Mouse (Mus musculus): Measurements from ENCODE around the gene Sppl3. TPM values are rescaled to one million over a fixed set of nuclear protein-coding genes. Genes with fewer than 3 reads are reported as not detected.

Sppl3 gene
- total RNA-seq, 2 experiments from 2014 or later = 85.2 to 87.0 TPM

DNA sequence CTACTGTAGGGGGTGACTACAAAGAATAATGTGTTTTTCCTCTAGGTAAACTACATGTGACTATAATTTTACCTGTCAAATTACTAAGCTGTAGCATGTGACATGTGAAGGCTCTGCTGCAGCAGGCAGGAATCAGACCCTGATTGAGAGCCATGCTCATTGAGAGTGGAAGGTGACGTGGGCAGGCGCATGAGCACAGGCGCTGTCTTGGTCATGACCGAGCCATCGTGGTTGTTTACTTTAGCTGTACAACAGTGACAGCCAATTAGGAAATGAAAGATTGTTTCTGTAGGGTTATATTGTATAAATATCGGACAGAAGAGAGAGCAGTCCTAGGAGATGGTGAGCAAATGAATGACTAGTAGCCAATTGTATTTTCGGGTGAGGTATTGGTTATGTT lies 11.1 kb downstream of the Sppl3 start:
- Histone ChIP-seq H3K4me3 (no peak overlapping the region), H3K27ac (no peak overlapping the region)
- no peak for DNase-seq (ENCODE audit: extremely low spot score in 1 of 2, low spot score in 2 of 2)
- no peak for TF ChIP-seq CTCF (IDR thresholded peaks at IDR 0.05)
- intact Hi-C loops (cut with DNase I) = no loop called here

GRCm38 (mm10) chr5:115026170-115026569 lies 15.2 kb downstream of the Sppl3 start:
- intact Hi-C loops (cut with DNase I) = loop anchor here (5.0 kb wide), 1 partner anchor 41 kb away; no protein-coding TSS in a partner anchor
- TF ChIP-seq CTCF (IDR thresholded peaks at IDR 0.05) = peak; percentile 14
- no peak for DNase-seq (ENCODE audit: extremely low spot score in 1 of 2, low spot score in 2 of 2)
- Histone ChIP-seq H3K27ac (no peak overlapping the region), H3K4me3 (no peak overlapping the region)

DNA sequence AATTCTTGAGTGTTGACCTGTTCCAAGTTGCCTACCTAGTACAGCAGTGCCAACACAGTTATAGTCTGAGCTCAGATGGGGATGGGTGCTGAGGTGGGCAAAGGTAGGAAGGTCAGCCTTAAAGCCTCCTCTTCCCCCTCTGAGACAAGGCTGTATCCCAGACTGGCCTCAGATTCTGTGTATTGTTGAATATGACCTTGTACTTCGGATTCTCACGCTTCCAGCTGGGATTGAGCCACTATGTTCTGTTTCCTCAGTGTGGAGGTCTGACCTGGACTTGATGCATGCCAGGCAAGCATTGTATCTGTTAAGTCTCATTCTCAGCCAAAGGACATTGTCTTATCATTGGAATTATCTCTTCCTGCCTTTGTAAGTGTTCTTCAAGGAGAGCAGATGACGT lies 16.2 kb downstream of the Sppl3 start:
- Histone ChIP-seq H3K27ac (no peak overlapping the region), H3K4me3 (no peak overlapping the region)
- intact Hi-C loops (cut with DNase I) = loop anchor here (5.0 kb wide), 1 partner anchor 40 kb away; no protein-coding TSS in a partner anchor
- no peak for DNase-seq (ENCODE audit: extremely low spot score in 1 of 2, low spot score in 2 of 2)
- no peak for TF ChIP-seq CTCF (IDR thresholded peaks at IDR 0.05)

GRCm38 (mm10) chr5:115028920-115029319 lies 18.0 kb downstream of the Sppl3 start:
- no peak overlapping the region for H3K4me3 ChIP-seq
- TF ChIP-seq CTCF (IDR thresholded peaks at IDR 0.05) = no peak
- intact Hi-C loops (cut with DNase I) = loop anchor here (5.0 kb wide), 1 partner anchor 38 kb away; no protein-coding TSS in a partner anchor
- H3K27ac ChIP-seq = no peak overlapping the region
- no peak for DNase-seq (ENCODE audit: extremely low spot score in 1 of 2, low spot score in 2 of 2)

GRCm38 (mm10) chr5:115029509-115029908 lies 18.6 kb downstream of the Sppl3 start:
- H3K27ac ChIP-seq = no peak overlapping the region
- intact Hi-C loops (cut with DNase I) = loop anchor here (5.0 kb wide), 1 partner anchor 38 kb away; no protein-coding TSS in a partner anchor
- no peak for DNase-seq (ENCODE audit: extremely low spot score in 1 of 2, low spot score in 2 of 2)
- no peak overlapping the region for H3K4me3 ChIP-seq
- TF ChIP-seq CTCF (IDR thresholded peaks at IDR 0.05) = no peak

GRCm38 (mm10) chr5:115031576-115031975 lies 20.6 kb downstream of the Sppl3 start:
- no peak for TF ChIP-seq CTCF (IDR thresholded peaks at IDR 0.05)
- DNase-seq (ENCODE audit: extremely low spot score in 1 of 2, low spot score in 2 of 2) = no peak
- Histone ChIP-seq H3K4me3 (no peak overlapping the region), H3K27ac (no peak overlapping the region)
- intact Hi-C loops (cut with DNase I) = no loop called here

- no peak for DNase-seq (ENCODE audit: extremely low spot score in 1 of 2, low spot score in 2 of 2)
- Histone ChIP-seq H3K27ac (no peak overlapping the region), H3K4me3 (no peak overlapping the region)
- intact Hi-C loops (cut with DNase I) = no loop called here
- TF ChIP-seq CTCF (IDR thresholded peaks at IDR 0.05) = no peak
Observed at GRCm38 (mm10) chr5:115032620-115033019, 21.7 kb downstream of the Sppl3 start.

- TF ChIP-seq CTCF (IDR thresholded peaks at IDR 0.05) = no peak
- DNase-seq (ENCODE audit: extremely low spot score in 1 of 2, low spot score in 2 of 2) = no peak
- H3K4me3 ChIP-seq = no peak overlapping the region
- no peak overlapping the region for H3K27ac ChIP-seq
- intact Hi-C loops (cut with DNase I) = no loop called here
Observed at GRCm38 (mm10) chr5:115035217-115035616, 24.3 kb downstream of the Sppl3 start.

GRCm38 (mm10) chr5:115037099-115037498 lies 26.2 kb downstream of the Sppl3 start:
- no peak for TF ChIP-seq CTCF (IDR thresholded peaks at IDR 0.05)
- no peak for DNase-seq (ENCODE audit: extremely low spot score in 1 of 2, low spot score in 2 of 2)
- intact Hi-C loops (cut with DNase I) = no loop called here
- Histone ChIP-seq H3K4me3 (no peak overlapping the region), H3K27ac (no peak overlapping the region)

- no peak for DNase-seq (ENCODE audit: extremely low spot score in 1 of 2, low spot score in 2 of 2)
- no peak overlapping the region; the same call in 1 of the 2 replicates for H3K27ac ChIP-seq
- intact Hi-C loops (cut with DNase I) = no loop called here
- TF ChIP-seq CTCF (IDR thresholded peaks at IDR 0.05) = no peak
- H3K4me3 ChIP-seq = no peak overlapping the region
Observed at GRCm38 (mm10) chr5:115040756-115041155, 29.8 kb downstream of the Sppl3 start.

- H3K4me3 ChIP-seq = no peak overlapping the region
- intact Hi-C loops (cut with DNase I) = no loop called here
- H3K27ac ChIP-seq = no peak overlapping the region
- TF ChIP-seq CTCF (IDR thresholded peaks at IDR 0.05) = no peak
- no peak for DNase-seq (ENCODE audit: extremely low spot score in 1 of 2, low spot score in 2 of 2)
Observed at GRCm38 (mm10) chr5:115043626-115044025, 32.7 kb downstream of the Sppl3 start.

GRCm38 (mm10) chr5:115045146-115045677 lies 34.3 kb downstream of the Sppl3 start:
- intact Hi-C loops (cut with DNase I) = no loop called here
- TF ChIP-seq CTCF (IDR thresholded peaks at IDR 0.05) = no peak
- no peak overlapping the region for H3K27ac ChIP-seq
- no peak for DNase-seq (ENCODE audit: extremely low spot score in 1 of 2, low spot score in 2 of 2)
- H3K4me3 ChIP-seq = no peak overlapping the region

DNA sequence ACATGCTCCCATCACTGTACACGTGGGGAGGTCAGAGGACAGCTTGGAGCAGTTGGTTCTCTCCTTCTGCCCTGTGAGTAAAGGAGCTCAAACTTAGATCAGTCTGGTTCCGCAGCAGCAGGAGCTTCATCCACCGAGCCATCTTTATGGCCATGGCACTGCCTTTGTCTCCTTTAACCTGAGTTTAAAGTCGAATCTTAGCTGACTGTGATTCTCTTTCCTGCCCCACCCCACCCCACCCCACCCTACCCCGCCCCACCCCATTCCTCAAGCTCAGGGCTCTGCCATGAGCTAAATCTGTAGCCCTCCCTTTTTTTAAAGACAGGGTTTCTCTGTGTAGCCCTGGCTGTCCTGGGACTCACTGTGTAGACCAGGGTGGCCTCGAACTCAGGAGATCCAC lies 38.8 kb downstream of the Sppl3 start:
- DNase-seq (ENCODE audit: extremely low spot score in 1 of 2, low spot score in 2 of 2) = no peak
- TF ChIP-seq CTCF (IDR thresholded peaks at IDR 0.05) = no peak
- intact Hi-C loops (cut with DNase I) = no loop called here
- H3K27ac ChIP-seq = no peak overlapping the region
- H3K4me3 ChIP-seq = no peak overlapping the region

All from left cerebral cortex, adult 2 months (tissue).